Mouse (Mus musculus): ENCODE data around the gene Pgp. TPM values are rescaled to one million over a fixed set of nuclear protein-coding genes. Genes with fewer than 3 reads are reported as not detected.
"Not testable (repeated sequence)": the region's sequence is repeated elsewhere in the genome, so short reads cannot be mapped to it uniquely, and the experiment has no call there.

Gene Pgp
- polyA plus RNA-seq, 1 experiment from 2014 or later = 65.2 TPM

DNA sequence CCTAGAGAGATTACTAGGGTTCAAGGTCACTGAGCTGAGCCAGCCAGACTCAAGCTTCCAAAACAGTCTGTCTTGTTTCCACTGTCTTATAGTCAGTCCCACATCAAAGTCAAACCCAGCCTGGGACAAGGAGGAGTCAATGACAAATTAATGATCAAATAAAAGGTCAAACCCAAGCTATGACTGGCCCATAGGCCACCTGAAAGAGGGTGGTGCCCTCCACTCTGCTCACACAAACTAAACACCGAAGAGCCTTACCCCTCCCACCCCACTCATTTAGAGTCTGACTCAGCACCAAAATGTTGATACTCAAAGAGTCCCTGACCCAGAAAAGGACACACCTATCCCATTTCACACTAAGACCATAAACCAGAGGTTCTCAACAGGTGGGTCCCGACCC lies 16.8 kb upstream of the Pgp start:
- H3K27me3 ChIP-seq (ENCODE audit: control insufficient read depth, insufficient read depth, low read length) = no peaks in the 10 kb centered on the region
- no peak overlapping the region for H3K27ac ChIP-seq (ENCODE audit: low read depth, low read length)
- ATAC-seq (ENCODE audit: insufficient read depth, low FRiP score, low TSS enrichment) (no peak), DNase-seq (ENCODE audit: low spot score) (no peak)
- H3K4me1 ChIP-seq (ENCODE audit: control insufficient read depth, insufficient read depth, low read length) = peaks cover 7% of the 10 kb centered on the region; the same call in 1 of the 2 replicates
- 90% methylated on average over 2 of the region's 2 CpGs for whole genome bisulfite sequencing
- H3K9ac ChIP-seq (ENCODE audit: low read length) = no peak overlapping the region
- H3K4me2 ChIP-seq (ENCODE audit: low read depth) = no peak overlapping the region
- H3K9me3 ChIP-seq (ENCODE audit: control insufficient read depth, low read length) = no peaks in the 10 kb centered on the region
- H3K36me3 ChIP-seq (ENCODE audit: control insufficient read depth, insufficient read depth, low read length) = peaks cover 10% of the 10 kb centered on the region
- H3K4me3 ChIP-seq (ENCODE audit: low read depth, low read length) = no peak overlapping the region

DNA sequence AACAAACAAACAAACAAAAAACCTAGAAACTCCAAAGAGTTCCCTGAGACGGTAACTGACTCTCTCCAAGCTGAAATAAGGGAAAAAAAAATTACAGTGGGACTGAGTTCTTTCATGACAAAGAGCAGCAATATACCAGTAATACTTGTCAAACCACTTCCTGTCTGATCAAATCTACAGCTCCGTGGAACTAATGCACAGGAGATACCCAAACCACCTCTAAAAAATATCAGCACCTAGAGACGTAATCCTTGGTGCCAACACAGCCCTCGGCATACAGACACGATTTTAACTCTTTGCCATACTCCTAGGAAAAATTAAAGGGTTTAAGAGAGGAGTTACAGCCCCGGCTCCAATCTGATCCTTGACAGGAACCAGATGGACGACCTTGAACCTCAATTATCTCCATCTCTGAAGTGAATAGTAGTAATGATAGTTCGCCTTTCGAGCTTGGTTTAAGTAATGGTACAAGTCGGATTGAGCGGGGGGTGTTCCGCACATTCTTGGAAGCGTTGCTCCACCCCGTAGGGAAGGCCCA lies 15.9 kb upstream of the Pgp start:
- Histone ChIP-seq H3K36me3 (ENCODE audit: control insufficient read depth, insufficient read depth, low read length) (peaks cover 7% of the 10 kb centered on the region), H3K27ac (ENCODE audit: low read depth, low read length) (peak overlapping the region; percentile 91), H3K27me3 (ENCODE audit: control insufficient read depth, insufficient read depth, low read length) (no peaks in the 10 kb centered on the region), H3K4me2 (ENCODE audit: low read depth) (peak overlapping the region; percentile 83), H3K9me3 (ENCODE audit: control insufficient read depth, low read length) (no peaks in the 10 kb centered on the region), H3K9ac (ENCODE audit: low read length) (peak overlapping the region; percentile 93), H3K4me1 (ENCODE audit: control insufficient read depth, insufficient read depth, low read length) (peaks cover 7% of the 10 kb centered on the region; the same call in 1 of the 2 replicates), H3K4me3 (ENCODE audit: low read depth, low read length) (peak overlapping the region; percentile 87)
- ATAC-seq (ENCODE audit: insufficient read depth, low FRiP score, low TSS enrichment) (no peak), DNase-seq (ENCODE audit: low spot score) (no peak)
- 14% methylated on average over 14 of the region's 14 CpGs for WGBS

DNA sequence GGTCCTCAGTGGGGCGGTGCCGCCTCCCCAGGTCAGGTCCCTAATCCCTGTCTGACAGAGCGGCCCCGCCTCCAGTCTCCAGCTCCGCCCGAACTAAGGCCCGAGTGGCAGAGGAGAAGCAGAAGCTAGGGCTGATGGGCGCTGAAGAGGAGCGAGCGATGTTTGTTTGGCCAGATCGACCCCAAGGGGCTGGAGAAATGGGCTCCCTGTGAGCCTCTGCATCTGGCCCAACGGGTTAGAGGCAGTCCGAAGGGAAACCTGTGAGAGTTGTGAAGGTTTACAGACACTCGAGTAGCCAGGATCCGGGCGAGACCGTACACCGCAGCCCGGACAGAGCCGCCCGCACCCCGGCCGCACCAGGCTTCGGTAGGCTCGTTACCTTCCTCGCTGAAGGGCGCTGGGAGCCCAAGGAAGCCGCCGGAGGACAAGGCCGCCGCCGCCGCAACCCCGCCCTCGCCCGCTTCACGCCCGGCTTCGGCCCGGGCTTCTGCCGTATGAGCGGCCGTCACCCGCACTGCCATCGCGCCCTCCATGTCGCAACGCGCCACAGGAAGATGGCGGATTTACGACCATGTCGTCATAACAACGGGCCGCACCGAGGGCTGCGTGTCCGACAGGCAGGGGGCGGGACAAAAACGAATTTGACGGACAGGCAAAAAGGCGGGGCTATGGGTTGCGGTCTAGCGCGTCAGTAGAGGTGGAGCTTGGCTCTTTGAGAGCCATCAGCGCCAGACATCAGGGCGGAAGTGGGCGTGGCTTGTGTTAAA lies 15.3 kb upstream of the Pgp start:
- no peaks in the 10 kb centered on the region for H3K9me3 ChIP-seq (ENCODE audit: control insufficient read depth, low read length)
- no peaks in the 10 kb centered on the region for H3K27me3 ChIP-seq (ENCODE audit: control insufficient read depth, insufficient read depth, low read length)
- peak overlapping the region; percentile 91 for H3K27ac ChIP-seq (ENCODE audit: low read depth, low read length)
- peak overlapping the region; percentile 93 for H3K9ac ChIP-seq (ENCODE audit: low read length)
- H3K4me3 ChIP-seq (ENCODE audit: low read depth, low read length) = peak overlapping the region; percentile 87
- peak overlapping the region; percentile 83 for H3K4me2 ChIP-seq (ENCODE audit: low read depth)
- peaks cover 7% of the 10 kb centered on the region; the same call in 1 of the 2 replicates for H3K4me1 ChIP-seq (ENCODE audit: control insufficient read depth, insufficient read depth, low read length)
- ATAC-seq (ENCODE audit: insufficient read depth, low FRiP score, low TSS enrichment) = peak; percentile 96
- DNase-seq (ENCODE audit: low spot score) = peak; percentile 98
- H3K36me3 ChIP-seq (ENCODE audit: control insufficient read depth, insufficient read depth, low read length) = peaks cover 3% of the 10 kb centered on the region
- under 1% methylated on average over 67 of the region's 67 CpGs for WGBS

- H3K4me1 ChIP-seq (ENCODE audit: control insufficient read depth, insufficient read depth, low read length); H3K4me2 ChIP-seq (ENCODE audit: low read depth); ATAC-seq (ENCODE audit: insufficient read depth, low FRiP score, low TSS enrichment); H3K9ac ChIP-seq (ENCODE audit: low read length); H3K36me3 ChIP-seq (ENCODE audit: control insufficient read depth, insufficient read depth, low read length); H3K27me3 ChIP-seq (ENCODE audit: control insufficient read depth, insufficient read depth, low read length); DNase-seq (ENCODE audit: low spot score); H3K9me3 ChIP-seq (ENCODE audit: control insufficient read depth, low read length); H3K27ac ChIP-seq (ENCODE audit: low read depth, low read length): not testable (repeated sequence)
- H3K4me3 ChIP-seq (ENCODE audit: low read depth, low read length) = peak overlapping the region; percentile 87; the same call in 1 of the 2 replicates
- 54% methylated on average over 10 of the region's 10 CpGs for WGBS
These were observed 14.5 kb upstream of the Pgp start for GRCm38 (mm10) chr17:24455523-24456206.

DNA sequence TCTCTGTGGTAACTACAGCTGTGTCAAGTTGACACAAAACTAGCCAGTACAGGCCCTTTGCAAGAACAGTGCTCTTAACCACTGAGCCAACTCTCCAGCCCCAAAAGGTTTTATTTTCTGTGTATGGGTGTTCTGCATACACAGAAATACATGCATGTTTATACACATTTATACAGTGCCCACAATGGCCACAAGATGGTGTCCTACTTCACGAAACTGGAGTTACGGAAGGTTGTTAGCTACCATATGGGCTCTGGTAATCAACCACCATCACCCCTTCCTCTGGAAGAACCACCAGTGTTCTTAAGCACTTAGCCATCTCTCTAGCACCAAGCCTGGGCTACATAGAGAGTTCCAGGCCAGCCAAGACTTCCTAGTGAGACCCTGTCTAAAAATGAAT lies 8.6 kb upstream of the Pgp start:
- Histone ChIP-seq H3K9me3 (ENCODE audit: control insufficient read depth, low read length) (no peaks in the 10 kb centered on the region), H3K27ac (ENCODE audit: low read depth, low read length) (no peak overlapping the region), H3K36me3 (ENCODE audit: control insufficient read depth, insufficient read depth, low read length) (no peaks in the 10 kb centered on the region), H3K9ac (ENCODE audit: low read length) (no peak overlapping the region), H3K27me3 (ENCODE audit: control insufficient read depth, insufficient read depth, low read length) (no peaks in the 10 kb centered on the region), H3K4me3 (ENCODE audit: low read depth, low read length) (no peak overlapping the region), H3K4me2 (ENCODE audit: low read depth) (no peak overlapping the region), H3K4me1 (ENCODE audit: control insufficient read depth, insufficient read depth, low read length) (no peaks in the 10 kb centered on the region)
- no peak for DNase-seq (ENCODE audit: low spot score)
- WGBS = 67% methylated on average over 2 of the region's 2 CpGs
- no peak for ATAC-seq (ENCODE audit: insufficient read depth, low FRiP score, low TSS enrichment)

GRCm38 (mm10) chr17:24462932-24463331 lies 7.3 kb upstream of the Pgp start:
- 95% methylated on average over 1 of the region's 1 CpGs for WGBS
- Histone ChIP-seq H3K9ac (ENCODE audit: low read length) (no peak overlapping the region), H3K27me3 (ENCODE audit: control insufficient read depth, insufficient read depth, low read length) (no peaks in the 10 kb centered on the region), H3K4me3 (ENCODE audit: low read depth, low read length) (no peak overlapping the region), H3K36me3 (ENCODE audit: control insufficient read depth, insufficient read depth, low read length) (no peaks in the 10 kb centered on the region), H3K4me2 (ENCODE audit: low read depth) (no peak overlapping the region), H3K4me1 (ENCODE audit: control insufficient read depth, insufficient read depth, low read length) (no peaks in the 10 kb centered on the region), H3K9me3 (ENCODE audit: control insufficient read depth, low read length) (no peaks in the 10 kb centered on the region), H3K27ac (ENCODE audit: low read depth, low read length) (no peak overlapping the region)
- DNase-seq (ENCODE audit: low spot score) (no peak), ATAC-seq (ENCODE audit: insufficient read depth, low FRiP score, low TSS enrichment) (no peak)

GRCm38 (mm10) chr17:24463374-24464133 lies 6.6 kb upstream of the Pgp start:
- H3K9ac ChIP-seq (ENCODE audit: low read length) = no peak overlapping the region
- no peaks in the 10 kb centered on the region for H3K27me3 ChIP-seq (ENCODE audit: control insufficient read depth, insufficient read depth, low read length)
- no peak for ATAC-seq (ENCODE audit: insufficient read depth, low FRiP score, low TSS enrichment)
- no peak for DNase-seq (ENCODE audit: low spot score)
- WGBS = 63% methylated on average over 6 of the region's 6 CpGs
- no peaks in the 10 kb centered on the region for H3K4me1 ChIP-seq (ENCODE audit: control insufficient read depth, insufficient read depth, low read length)
- no peaks in the 10 kb centered on the region for H3K9me3 ChIP-seq (ENCODE audit: control insufficient read depth, low read length)
- no peak overlapping the region for H3K4me3 ChIP-seq (ENCODE audit: low read depth, low read length)
- H3K36me3 ChIP-seq (ENCODE audit: control insufficient read depth, insufficient read depth, low read length) = no peaks in the 10 kb centered on the region
- H3K4me2 ChIP-seq (ENCODE audit: low read depth) = no peak overlapping the region
- no peak overlapping the region for H3K27ac ChIP-seq (ENCODE audit: low read depth, low read length)

GRCm38 (mm10) chr17:24468636-24469246 lies 1.5 kb upstream of the Pgp start:
- DNase-seq (ENCODE audit: low spot score) (no peak), ATAC-seq (ENCODE audit: insufficient read depth, low FRiP score, low TSS enrichment) (no peak)
- Histone ChIP-seq H3K9me3 (ENCODE audit: control insufficient read depth, low read length) (no peaks in the 10 kb centered on the region), H3K9ac (ENCODE audit: low read length) (no peak overlapping the region), H3K27me3 (ENCODE audit: control insufficient read depth, insufficient read depth, low read length) (no peaks in the 10 kb centered on the region), H3K4me2 (ENCODE audit: low read depth) (no peak overlapping the region), H3K36me3 (ENCODE audit: control insufficient read depth, insufficient read depth, low read length) (no peaks in the 10 kb centered on the region), H3K4me1 (ENCODE audit: control insufficient read depth, insufficient read depth, low read length) (peaks cover 16% of the 10 kb centered on the region), H3K4me3 (ENCODE audit: low read depth, low read length) (no peak overlapping the region), H3K27ac (ENCODE audit: low read depth, low read length) (no peak overlapping the region)
- WGBS = 84% methylated on average over 5 of the region's 5 CpGs

Measured in neural tube, embryonic 11.5 days (tissue).